Mouse (Mus musculus): ENCODE results near the gene Sae1.
A peak's percentile ranks its signal among the peaks of the same experiment; 100 is the strongest.

Sae1 gene

DNA sequence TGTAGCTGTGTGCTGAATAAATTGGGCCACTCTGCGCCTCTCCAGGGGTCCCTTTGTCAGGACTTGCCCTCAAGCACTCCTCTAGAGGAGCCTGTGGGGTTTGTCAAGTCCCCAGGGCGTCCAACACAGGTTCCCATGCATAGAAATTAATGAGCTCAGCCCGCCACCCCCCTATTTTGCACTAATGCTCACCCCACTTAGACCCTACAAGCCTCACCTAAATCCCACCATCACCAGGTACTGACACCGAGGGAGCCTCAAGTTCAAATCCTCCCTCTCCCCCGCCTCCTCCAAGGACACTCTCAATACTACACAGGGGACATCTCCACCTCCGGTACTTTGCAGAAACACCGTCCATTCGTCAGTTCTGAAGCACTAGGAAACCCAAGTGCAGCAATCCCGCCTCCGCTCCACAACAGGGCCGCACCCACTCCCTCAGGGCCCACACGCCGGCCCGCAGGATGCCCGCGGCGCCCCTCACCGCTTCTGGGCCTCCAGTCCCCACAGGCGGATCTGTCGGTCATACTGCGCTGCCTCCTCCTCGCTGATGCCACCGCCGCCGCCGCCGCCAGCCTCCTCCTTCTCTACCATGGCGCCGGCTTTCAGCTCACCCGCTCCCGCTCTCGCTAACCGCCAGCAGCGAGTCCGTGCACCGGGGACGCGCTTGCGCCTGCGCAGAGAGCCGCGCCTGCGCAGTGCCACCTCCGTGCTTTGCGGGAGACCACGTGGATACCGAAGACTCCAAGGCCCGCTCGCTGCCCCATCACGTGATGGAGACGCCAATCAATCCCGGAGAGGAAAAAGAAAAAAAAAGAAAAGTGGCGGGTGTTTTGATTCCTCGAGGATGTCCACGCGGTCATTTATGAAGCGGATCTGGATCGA lies at the start of gene Sae1:
TSS of gene Sae1 (minus strand) at position 647 of the 882 bp plus-strand sequence.
- peak; percentile 97 to 98 for DNase-seq

DNA sequence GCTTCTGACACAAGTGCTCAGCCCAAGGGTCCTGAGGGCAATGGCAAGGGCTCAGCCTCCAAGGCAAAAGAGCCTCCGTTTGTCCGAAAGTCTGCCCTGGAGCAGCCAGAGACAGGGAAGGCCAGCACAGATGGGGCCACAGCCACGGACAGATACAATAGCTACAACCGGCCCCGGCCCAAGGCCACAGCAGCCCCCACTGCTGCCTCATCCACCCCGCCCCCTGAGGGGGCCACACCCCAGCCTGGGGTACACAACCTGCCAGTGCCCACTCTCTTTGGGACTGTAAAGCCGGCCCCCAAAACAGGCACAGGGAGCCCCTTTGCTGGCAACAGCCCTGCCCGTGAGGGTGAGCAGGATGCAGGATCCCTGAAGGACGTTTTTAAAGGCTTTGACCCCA lies 47.5 kb upstream of the Sae1 start:
- DNase-seq: no peak

DNA sequence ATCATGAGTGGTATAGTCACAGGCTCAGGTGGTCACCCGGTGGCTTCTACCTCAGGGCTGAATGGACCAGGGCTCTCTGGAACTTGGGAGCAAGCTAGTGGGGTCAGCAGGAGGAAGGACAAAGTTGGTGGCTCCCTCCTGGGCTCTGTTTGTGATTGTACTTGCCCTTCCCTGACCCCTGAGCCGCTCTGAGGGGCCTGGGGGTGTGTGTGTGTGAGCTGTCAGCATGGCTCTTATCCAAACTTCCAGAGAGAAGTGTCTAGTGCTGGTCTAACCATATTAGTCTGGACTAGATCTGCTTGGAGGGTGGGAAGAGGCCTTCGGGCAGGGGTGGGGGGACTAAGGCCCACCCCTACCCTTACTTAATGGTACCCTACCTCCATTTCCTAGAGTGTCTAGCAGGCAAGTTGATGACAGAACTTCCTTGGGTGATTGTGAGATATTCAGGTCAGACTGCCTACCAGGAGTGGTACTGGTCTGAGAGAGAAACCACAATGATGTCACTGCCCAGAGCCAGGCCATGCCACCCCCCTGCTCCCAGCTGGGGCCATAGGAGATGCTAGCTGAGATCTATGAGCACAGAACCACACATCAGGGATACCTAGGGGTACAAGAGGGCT lies 45.9 kb upstream of the Sae1 start:
- no peak for DNase-seq

DNA sequence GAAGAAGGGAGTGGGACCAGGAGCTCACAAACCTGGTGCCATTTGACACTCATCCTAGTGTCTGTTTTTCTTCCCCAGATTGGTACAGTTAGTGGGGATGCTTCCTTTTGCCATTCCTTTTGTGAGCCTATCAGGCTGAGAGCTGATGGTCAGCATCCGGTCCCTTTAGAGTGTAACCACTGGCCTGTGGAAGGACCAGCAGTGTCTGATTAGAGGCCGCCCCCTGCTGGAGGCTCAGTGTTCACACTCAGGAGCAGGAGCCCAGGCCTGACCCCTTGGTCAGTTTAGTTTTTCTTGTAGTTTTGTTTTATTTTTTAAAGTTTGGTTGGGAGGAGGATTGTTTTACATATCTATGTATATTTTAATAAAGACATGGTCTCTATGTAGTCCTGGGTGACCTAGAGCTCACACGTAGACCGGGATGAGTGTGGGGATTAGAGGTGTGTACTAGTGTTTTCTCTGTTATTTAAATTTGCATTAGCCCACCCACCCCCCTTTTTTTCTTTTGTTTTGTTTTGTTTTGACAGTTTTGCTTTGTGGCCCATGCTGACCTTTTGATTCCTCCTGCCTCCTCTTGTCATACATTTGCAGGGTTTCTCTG lies 38.6 kb upstream of the Sae1 start:
- peak; percentile 91 to 93 for DNase-seq

DNA sequence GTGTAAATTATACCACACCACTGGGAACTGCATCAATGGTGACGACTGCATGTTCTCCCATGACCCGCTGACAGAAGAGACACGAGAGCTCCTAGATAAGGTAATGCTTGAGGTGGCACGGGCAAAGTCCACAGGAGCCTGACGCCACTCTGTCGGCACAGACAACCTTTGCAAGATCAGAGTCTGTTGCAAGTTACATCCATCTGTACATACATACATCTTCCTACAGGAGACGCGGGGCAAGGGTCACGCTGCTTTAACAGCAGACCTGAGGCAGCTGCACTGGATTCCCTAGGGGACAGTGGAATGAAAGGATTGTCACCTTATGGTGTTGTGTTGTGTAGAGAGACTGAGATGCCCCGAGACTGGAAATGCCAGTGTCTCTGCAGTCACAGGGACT lies 38.1 kb upstream of the Sae1 start:
- DNase-seq: no peak

DNA sequence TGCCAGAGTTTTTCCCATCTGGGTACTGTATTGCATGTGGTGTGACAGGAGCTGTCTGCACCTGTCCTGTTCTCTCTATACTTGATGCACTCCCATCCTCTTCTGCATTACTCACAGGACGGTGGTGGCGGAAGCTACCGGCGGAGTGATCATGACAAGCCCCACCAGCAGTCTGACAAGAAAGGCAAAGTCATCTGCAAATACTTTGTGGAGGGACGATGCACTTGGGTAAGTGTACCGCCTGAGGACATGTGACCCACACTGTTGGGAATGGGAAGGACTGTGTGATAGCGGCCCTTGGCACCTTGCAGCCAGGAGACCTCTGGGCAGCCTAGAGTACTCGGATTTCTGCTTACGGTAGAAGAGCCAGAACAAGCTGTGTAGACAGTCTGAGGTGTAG lies 36.1 kb upstream of the Sae1 start:
- no peak for DNase-seq

DNA sequence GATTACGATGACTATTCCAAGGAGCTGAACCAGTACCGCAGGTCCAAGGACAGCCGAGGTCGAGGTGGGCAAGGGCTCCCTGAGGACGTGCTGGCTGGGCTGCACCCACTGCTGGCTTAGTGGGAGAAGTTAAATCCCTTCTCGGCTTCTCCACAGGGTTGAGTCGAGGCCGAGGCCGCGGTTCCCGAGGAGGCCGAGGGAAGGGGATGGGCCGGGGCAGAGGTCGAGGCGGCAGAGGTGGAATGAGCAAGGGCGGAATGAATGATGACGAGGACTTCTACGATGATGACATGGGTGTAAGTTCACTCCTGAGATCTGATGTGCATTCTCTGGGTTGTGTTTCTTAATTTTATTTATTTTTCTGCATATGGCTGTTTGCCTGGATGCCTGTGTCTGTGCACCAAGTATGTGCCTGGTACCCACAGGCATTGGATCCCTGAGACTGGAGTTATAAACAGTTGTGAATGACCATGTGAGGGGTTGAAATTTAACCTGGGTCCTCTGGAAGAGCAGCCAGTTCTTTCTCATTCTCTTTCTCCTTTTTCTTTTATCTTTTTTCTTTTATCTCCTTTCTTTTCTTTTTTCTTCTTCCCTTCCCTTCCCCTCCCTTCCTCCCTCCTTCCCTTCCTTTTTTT lies 34.7 kb upstream of the Sae1 start:
- no peak for DNase-seq

DNA sequence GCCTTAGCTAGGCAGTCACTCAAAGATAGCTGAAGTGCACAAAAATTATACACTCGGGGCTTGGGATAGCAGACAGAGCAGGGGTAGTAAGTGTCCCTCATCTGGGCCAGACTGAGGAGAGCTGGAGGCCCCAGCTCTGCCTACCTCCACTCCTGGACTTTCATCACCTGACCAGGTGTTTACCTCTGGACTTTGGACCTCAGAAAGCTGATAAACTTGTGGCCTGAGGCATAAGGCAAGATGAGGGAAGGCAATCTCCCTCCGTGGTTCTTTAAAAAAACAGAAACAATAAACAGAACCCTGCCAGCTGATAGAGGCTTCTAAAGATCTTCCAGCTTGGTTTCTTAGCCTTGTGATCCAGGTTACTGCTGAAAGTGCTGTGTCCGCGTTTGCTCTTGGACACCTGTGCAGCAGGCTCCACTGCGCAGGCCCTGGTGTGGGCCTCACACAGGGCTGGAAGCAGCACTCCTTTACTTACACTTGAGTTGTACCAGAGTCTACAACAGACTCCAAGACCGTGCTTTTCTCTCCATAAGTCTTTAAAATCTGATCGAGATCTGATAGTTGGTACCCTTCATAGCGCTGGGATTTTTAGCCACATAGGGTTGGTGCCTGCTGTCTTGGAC lies 33.0 kb upstream of the Sae1 start:
- DNase-seq: no peak

DNA sequence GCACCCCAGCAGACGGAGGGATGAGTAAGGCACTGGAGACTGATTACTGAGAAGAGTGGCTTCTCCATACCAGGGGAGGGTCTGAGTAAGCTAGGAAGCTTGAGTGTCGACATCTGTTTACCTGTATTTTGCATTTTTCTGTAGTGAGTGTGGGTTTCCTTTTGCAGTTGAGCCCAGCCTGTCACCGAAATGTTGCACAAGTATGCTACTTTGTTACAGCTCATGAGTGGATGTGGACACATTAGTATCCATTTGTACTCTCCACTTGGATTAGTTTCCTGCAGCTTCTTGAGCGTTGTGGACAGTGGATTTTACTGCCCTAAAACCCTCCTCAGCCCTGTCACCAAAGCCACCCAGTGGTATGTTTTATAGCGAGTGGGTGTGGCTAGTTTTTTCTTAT lies 31.1 kb upstream of the Sae1 start:
- no peak for DNase-seq

DNA sequence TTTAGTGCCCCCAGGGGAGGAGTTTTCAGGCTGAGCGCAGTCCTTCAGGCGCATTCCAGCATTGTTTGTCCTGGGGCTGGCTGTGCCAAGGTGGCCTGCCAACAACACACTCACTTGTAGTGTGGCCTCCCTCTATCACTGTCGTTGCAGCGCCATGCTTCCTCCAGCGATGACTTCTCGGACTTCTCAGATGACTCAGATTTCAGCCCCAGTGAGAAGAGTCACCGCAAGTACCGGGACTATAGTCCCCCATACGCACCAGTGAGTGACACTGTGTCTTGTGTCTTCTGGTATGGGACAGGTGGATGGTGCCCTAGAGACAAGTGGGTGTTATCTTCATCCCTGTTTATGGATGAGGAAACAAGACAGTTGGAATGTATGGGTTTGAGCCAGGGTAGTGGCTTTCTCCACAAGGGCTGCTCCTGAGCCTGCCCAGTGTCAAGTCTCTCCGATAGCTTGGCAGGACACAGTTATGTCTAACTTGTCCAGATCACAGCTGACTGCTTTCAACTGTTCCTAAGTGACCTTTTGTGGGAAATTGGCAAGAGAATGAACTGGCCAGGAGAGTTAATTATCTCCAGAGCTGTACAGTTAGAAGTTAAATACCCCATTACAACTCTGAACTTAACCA lies 29.6 kb upstream of the Sae1 start:
- no peak for DNase-seq

DNA sequence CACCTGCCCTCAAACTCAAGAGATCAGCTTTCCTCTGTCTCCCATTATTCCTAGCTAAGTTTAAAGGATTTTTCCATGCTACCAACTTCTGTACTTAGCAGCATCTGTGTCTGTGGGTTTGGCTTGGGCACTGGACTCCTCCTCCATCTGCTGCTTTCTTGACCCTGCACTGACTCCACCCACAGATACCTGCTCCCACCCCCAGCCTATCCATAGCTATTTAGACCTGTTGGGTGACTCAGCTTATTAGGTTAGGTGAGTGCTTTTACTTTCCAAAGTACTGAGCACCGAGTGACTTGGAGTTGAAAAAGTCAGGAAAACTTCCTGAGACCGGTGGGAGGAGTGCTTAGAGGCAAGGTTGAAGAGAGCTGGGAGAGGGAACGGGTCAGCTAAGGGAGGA lies 27.8 kb upstream of the Sae1 start:
- DNase-seq: no peak

DNA sequence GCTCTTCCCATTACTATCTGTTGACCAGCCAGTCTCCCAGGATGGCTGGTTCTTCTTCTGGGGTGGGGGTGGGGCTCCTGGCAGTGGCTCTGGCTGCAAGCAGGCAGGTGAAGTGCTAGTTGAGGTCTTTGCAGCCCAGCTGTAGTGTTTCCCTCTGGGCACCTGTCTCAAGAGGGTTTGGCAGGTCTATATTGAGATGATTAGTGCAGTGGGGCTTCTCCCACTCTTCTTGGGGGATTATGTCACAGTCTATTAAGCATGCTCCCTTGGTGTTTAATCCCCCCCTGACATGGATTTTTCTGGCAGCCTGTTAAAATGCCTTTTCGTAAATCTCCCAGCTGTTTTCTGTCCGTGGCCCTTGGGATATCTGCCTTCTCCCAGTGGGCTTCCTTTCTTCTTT lies 25.3 kb upstream of the Sae1 start:
- no peak for DNase-seq

DNA sequence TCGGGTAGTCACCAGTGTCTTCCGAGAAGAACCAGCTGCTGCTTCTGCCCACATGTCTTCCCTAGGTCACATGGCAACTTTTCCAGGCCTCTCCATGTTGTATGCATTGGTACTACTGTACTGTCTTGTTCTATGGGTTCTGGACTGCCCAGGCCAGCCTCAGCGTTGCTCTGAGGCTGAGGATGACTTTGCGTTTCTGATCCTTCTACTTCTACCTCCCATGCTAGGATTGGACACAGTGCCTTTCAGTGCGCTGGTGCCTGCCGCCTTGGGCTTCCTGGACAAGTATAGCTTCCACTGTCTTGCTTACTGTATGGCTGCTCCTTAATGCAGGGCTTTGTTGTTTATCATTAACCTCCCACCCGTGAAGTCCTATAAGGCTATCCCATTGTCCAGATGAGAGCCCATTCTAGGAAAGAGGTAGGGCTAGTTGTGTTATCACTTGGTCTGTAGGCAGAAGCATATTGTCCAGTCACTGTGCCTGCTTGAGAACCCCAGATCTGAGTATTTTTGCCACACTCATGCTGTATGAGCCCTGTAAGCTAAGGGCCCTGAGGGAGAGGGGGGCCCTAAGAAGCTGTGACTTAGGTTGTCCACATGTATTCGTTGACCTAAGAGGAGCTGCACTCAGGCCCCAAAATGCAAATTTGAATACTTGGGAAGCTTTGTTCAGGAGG lies 24.8 kb upstream of the Sae1 start:
- DNase-seq: no peak

DNA sequence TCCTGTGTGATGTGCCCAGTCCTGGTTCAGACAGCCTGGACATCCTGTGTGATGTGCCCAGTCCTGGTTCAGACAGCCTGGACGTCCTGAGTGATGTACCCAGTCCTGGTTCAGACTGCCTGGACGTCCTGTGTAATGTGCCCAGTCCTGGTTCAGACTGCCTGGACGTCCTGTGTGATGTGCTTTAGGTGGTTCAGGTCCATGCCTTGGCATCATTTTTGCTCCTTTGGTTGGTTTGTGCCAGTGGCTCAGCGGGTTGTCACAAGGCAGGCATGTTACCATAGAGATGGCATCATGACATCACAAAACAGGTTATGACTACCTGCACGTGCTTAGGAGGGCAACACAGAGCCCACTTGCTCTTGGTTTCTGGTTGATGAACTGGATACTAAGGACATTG lies 23.5 kb upstream of the Sae1 start:
- no peak for DNase-seq

DNA sequence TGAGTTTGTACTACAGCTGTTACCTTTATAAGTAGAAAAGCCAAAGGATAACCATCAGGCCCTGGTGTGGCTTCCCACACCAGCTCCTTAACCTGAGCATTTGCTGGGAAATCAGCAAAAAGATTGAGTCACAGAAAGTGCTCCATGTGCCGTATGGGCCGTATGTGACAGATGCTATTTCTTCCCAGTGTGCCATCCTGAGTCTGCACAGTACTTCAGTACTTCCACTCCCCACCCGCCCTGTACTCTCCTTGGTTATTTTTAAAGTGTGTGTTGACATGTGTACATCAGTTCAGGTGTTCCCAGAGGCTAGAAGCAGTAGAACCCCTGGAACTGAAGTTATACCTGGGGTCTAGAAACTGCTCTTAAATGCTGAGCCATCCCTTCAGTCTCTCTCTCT lies 19.4 kb upstream of the Sae1 start:
- no peak for DNase-seq

DNA sequence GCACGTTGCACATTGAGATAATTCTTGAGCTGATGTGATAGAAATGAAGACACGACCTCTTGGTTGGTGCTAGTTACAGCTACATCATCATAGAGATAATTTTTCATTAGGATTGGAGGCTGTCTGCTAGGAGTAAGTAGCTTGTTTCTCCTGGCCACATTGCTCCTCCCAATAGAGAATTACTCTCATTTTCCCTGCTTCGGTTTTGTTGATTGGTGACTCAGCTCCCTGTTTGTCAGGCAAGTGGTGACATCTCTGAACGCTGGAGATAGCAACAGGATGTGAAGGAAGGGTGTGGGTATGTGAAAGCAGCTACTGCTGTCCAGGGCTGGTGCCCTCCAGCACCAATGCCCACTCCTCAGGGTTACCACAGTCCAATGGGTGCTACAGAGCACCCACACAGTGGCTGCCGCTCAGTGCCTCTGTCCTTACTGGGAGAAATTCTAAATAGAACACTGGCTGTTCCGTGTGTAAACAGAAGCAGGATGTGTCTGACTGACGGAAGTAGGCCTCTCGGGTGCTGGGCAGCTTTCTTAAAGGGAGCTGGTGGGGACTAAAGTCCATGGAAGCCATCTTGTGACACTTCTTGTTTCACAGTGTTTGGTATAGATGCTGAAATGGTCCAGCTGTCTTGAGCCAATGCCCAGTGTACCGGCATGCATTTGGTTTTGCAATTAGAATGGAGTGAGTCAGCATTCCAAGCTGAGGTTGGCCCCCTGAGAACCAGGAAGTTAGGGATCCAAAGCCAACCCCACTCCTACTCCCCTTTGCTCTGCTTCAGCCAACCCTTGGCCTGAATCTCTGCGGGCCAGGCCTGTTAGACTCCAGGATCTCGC lies 18.1 kb upstream of the Sae1 start:
- DNase-seq: peak; percentile 21 to 38

DNA sequence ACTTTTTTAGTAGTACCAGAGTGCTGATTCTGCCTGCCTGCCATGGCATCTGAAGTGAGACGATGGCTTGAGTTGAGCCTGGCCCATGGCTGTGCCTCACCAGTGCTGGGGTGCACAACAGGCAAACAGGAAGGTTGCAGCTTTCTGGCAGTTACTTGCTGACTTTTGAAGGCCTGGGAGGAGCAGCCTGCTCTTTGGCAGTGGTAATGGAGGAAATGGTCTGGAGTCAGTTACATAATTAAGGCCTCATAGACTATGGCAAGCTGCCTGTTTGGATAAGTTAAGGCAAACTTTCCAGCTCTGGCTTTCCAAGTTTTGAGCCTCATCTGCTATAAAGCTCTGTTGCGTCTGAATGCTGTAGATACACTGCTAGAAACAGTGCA lies 17.5 kb upstream of the Sae1 start:
- DNase-seq: peak; percentile 34 to 41

DNA sequence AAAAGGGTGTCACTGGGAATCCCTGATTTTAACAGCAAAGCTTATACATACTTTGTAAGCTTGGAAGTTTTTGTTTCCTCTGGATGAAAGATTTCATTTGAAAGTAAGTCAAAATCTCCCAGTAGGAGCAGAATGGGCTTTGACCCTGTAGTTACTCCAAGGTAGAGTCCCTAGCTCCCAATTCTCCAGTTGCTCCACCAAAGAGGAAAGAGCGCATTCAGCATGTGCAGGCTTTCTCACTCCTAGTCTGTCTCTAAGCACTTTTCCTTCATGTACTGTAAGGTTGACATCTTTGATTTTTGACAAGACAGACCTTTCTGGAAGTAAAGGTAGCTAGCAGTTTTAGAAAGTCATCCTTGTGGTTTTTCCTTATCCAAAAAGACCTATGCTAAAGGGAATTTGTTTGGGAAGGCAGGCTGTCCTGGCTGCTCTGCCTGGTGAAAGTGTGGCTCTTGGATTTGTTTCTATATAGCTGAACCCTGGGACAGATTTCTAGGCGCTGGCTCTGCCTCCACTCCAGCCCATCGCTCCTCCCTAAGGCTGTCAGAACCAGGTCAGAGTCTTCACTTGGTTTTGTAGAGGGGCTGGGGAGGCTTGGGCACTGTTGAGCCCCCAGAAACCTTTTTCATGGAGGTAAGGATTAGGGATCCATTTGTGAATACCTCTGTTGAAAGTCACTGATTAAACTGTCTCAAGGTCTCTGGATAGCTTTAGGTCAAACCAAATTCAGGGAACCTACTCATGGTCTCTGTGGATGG lies 16.9 kb upstream of the Sae1 start:
- DNase-seq: no peak

DNA sequence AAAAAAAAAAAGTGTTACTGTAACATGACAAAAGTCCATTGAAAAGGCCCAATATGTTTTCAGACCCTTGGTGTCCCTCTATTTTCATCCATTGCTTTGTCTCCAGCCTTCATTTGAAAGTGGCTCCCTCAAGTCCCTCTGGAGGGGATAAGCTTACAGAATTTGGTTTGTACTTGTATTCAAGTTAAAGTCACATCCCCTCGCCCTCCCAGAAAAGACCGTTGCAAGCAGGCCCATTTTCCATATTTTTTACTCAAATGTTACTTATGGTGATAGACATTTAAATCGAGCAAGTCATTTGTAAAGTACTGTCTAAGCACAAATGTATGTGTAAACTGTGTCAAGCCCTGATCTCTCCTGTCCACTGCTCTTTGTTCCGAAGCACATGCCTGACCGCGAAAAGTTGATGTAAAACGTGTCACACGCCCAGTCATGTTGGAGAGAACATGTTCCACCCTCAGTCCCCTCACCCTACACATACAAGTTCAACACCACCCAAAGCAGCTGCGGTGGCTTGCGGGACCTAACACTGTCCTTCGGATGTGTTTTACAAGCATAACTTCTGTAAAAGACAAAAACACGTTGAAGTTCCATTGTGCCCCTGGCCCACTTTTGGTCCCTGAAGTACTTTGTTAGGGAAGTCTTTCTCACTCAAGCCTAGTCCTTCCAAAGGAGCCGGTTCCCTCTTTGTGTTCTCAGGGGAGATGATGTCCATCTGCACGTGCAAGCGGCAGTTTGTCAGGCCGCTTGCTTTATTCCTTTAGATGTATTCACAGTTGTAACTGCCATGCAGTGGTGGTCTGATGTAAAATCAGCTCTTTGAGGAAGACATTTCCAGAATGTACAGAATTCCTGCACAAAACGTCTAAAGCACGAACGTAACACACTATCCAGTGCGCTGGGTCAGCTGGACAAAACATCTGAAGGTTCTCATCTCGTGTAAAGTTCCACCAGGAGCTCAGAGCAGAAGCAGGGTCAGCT lies 15.7 kb upstream of the Sae1 start:
- DNase-seq: peak; percentile 29 to 41

Measured in cerebellum, postnatal 10 days (tissue).